Mouse (Mus musculus): ENCODE measurements around the gene Ptms.

Ptms gene

DNA sequence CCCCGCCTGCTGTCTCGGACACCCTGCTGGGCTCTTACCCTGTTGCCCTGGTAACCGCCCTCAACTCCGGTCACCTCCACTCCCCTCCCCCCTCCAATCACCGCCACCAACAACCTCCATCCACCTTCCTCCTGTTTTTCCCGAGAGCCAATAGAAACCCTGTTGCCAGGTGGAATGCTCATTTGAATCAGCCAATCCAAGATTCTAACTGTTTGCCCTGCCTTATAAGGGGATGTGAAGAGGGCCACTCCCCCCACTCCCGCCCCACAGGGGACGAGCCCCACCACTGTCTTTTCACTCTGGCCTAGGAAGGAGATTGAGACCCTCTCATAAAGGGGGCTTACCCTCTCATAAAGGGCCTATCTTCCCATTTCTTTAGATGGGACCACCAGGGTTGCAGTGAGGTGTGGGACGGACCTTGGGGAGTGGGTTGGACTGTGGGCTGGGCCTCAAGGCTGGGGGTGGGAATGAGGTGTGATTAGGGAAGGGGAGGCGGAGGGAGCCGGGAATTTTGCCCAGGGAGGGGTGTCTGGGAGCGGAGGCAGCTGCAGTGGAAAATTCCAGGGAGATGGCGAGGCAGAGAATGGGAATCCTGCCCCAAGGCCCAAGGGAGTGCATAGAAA, at the start of gene Ptms:
TSS of gene Ptms (minus strand) at position 409 of the 623 bp plus-strand sequence.
- peak; percentile 53 to 74 for DNase-seq

DNA sequence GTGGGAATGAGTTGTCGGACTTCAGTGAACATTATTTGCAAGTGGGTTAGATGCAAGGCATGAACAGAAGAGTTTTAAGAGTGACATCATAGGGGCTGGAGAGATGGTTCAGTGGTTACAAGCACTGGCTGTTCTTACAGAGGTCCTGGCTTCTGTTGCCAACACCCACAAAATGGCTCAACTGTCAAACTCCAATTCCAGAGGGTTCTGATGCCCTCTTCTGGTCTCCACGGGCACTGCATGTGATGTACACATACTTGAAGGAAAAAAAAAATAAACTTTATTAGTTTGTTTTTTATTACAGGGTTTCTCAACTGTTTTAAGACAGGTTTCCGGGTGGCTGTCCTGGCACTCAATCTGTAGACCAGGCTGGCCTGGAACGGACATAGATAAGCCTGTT, 47.9 kb upstream of the Ptms start:
- DNase-seq, result peak; percentile 8 to 16

DNA sequence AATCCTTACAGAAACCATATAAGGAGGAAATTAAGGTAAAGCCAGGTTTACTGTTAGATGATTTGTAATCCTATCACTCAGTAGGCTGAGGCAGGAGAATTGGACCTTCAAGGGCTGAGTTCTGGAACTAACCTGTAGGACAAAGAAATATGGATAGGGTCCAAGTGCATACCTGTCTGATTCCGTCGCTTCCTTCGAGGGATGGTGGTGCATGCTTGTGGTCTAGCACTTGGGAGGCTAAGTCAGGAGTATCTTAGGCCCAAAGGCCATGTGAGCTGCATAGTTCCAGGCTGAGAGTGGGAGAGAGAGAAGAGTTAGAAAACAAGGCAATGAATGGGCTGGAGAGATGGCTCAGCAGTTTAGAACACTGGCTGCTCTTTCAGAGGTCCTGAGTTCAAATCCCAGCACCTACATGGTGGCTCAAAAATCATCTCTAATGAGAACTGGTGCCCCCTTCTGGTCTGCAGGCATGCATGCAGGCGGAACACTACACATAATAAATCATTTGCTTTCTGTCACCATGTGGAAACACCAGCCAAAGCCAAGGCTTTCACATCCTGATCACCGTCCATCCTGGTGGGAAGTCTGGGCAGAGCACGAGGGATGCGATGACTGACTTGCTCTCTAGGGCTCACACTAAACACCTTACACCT, 46.7 kb upstream of the Ptms start:
- peak in 1 of 2 experiments; percentile 11 for DNase-seq

DNA sequence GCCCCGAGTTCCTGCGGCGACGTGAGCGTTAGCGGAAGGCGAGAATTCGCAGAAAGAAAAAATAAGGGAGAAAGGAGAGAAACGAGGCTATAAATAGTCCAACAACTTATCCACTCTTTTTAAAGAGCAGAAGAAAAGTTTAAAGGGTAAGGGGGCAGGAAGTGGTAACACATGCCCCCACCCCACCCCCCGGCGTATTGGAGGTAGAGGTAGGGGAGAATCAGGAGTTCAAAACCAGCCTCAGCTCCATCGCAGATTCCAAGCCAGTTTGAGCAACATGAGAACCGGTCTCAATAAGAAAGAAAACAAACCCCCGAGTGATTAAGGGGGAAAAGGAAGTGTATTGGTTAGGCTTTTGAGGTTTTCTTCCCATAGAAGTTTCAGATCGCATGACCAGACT, 45.8 kb upstream of the Ptms start:
- no peak for DNase-seq

DNA sequence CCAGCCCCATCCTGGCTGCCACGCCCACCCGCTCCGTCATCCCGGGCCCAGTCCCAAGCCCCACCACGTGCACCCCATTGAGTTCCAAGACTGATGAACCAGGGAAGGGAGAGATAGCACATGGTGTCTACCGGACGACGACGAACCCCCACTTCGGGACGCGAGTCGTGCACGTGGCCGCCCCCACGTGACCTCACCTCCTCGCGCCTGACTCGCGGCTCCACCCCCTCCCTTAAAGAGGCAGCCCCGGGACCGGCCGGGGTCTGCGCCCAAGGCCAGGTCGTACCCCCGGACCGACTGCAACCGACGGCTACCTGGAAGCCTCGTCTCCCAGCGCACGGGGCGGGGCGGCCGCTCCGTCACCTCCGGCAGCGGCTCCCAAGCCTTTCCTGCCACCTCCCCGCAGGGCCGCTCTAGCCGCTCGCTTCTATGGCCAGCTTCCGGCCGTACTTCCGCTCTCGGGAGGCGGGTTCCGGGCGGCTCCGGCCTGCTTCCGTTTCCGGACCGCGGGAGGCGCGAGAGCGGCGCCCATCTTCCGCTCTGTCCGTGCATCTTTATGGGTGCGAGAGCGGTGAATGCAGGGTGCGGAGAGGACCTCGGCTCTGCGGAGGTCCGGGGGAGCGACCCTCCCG, 45.3 kb upstream of the Ptms start, which contains the start of gene Cops7a:
TSS of gene Cops7a (minus strand) at position 451 of the 632 bp plus-strand sequence.
- peak; percentile 94 to 95 for DNase-seq

DNA sequence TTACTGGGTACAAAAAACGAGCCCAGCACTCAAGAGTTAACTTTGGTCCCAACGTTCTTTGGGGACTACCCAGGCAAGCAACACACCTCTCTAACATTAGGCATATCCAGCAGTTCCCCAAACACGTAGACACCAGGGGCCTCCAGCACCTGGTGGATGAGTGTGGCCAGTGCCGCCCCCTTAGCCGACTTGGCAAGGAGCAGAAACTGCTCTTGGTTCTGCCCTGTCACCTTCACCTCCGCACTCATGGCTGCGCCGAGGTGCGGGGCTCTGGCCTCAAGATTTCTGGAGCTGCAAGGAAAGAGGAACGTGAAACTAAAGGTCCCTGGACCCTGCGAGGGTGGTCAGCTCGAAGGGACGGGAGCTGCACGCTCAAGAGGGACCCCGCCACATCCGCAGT, 44.7 kb upstream of the Ptms start:
- no peak for DNase-seq

DNA sequence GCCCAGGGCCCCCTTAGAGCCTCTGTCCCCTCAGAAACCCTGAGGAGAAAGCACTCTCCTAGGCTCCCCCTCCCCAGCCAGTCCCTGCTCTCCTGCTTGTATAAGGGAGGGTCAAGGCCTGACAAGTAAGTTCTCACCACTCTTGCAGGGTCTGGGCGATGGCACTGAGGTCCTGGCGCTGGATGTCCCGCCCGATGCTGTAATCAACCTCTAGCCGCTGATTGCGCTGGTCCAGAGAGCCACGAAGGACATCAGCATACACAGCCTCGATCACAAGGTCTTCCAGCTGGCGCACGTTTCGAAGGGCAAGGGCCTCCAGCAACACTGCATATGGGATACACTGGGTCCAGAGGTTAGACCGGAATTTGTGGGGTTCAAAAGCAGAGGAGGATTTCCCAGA, 41.1 kb upstream of the Ptms start:
- no peak for DNase-seq

DNA sequence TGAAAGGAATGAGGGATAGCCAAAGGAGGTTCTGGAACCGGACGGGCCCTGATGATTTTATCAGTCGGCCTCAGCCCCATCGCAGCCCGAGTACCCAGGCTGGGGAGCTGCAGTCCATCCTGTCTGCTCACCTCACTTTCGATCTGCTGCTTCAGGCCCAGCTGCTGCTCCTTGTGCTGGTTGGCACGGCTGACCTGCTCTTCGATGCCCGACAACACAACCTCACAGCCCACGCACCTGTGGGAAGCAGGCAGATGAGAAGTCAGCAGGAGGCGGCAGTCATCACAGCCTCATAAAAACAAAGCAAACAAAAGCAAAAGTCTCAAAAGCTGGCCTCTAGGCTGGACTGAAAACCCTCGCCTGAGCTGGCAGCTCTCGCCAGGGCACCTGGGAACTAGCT, 40.1 kb upstream of the Ptms start:
- no peak for DNase-seq

DNA sequence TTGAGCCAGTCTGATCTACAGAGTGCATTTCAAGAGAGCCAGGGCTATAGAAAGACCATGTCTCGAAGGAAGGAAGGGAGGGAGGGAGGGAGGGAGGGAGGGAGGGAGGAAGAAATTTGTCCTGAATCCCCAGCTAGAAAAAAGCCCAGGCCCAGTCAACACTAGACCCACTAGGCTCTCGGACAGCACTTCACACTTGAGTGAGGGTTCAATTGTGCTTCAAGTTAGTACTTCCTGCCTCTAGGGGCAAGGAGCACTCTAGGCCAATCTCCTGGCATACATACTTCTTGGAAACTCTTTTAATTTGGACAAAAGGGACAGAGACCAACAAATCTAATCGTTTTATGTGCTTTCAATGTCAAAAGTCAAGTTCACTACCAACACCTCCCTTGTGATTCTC, 38.2 kb upstream of the Ptms start:
- no peak for DNase-seq

DNA sequence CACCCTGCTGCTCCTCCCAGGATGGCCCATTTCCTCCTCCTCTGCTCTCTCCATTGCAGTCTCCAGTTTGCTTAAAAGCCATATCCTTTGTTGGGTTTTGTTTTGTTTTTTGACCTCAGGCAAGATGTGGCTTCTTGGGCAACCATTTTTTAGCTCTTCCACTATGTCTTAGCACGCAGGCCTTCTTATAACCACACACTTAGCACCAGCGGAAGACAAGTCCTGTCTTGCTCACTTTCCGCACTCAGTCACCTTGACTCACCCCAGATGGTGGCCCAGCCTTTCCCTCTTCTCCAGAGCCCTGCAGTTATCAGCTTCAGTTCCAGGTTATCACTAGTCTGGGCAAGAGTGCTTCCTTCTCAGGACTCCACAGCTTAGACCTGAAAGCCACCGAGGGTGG, 35.3 kb upstream of the Ptms start:
- no peak for DNase-seq

DNA sequence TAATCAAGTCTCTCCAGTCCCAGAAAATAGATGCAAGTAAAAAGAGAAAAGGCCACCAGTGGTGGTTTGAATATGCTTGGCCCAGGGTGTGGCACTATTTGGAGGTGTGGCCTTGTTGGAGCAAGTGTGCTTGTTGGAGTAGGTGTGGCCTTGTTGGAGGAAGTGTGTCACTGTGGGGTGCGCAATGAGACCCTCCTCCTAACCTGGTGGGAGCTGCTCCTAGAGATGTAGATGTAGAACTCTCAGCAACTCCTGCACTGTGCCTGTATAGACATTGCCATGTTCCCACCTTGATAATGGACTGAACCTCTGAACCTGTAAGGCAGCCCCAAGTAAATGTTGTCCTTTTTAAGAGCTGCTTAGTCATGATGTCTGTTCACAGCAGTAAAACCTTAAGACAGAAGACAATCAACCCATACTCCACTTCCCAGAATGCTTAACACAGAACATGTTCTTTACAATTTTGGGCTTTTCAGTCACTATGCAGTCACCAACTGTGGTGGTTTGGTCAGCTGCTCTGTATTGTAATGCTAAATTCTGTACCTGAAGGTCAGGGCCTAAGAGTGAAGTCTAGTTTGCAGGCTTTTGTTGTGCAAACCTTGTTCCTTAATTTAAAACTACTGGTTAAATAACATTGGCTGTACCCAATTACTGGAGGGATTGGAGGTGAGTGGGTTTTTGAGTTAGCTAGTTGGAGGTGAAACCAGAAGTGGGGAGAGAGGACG, 34.2 kb upstream of the Ptms start:
- DNase-seq, result no peak

DNA sequence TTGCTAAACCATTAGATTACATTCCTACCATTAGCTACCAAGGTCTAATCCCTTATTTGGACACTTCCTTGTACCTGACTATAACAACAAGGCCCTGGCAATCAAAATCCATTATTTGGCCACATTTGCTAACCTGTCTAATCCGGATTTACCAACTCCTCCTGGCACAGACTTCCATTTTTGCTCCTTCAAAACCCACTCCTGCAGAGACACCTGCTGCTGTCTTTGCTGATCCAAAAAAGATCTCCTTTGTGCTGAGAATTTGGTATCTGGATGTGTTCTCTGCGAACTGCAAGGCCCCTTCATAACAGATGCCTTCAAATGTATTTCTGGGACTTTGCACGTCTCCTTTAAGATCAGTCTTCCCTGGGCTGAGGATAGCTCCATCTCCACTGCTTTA, 23.6 kb upstream of the Ptms start:
- DNase-seq, result no peak

DNA sequence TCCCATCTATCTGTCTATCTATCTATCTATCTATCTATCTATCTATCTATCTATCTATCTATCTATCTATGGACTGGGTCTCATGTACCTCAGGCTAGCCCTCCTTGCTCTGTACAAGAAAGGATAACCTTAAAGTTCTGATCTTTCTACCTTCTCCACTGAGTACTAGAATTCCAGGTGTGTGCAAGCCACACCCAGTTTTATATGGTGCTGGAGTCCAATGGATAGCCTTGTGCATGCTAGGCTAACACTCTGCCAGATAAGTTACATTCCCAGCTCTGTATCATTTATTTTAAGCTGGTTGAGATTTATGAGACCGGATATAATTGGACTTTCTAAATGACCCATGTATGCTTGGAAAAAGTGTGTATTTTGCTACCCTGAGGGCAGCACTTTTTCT, 21.8 kb upstream of the Ptms start:
- no peak for DNase-seq

DNA sequence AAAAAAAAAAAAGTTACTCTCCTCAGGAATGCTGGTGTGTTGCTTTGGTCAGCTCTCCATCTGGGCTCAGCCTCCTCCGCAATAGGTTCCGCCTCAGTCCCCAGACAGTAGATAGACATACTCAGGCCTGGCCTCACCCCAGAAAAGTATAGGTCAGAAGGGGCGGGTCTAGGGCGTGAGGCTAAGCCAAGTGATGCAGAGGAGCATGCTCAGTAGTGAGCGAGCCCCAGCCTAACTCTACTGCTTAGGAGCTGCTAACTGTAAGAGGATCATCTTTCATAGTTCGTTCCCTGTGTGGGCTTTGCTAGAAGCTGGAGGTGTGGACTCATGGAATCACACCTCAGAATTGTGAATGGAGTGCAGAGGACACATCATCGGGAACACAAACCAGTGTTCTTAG, 18.7 kb upstream of the Ptms start:
- DNase-seq, result no peak

DNA sequence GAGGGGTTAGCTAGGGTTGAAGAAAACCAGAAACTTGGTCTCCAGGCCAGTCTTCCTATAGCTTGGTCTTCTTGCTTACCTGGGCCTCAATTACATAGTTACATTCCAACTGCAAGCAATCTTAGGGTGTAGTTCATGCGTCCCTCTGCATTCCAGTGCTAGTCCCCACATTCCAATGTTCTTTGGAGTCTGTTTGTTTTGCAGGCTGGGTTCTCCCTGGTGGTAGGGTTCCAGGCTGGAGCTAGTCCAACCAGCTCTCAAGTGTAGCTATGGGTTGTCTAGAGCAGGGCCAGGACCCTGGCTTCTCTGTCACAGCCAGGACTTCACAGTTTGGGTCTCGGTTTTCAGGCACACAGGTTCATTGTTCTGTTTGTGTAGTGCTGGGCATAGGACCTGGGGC, 17.6 kb upstream of the Ptms start:
- DNase-seq, result no peak

DNA sequence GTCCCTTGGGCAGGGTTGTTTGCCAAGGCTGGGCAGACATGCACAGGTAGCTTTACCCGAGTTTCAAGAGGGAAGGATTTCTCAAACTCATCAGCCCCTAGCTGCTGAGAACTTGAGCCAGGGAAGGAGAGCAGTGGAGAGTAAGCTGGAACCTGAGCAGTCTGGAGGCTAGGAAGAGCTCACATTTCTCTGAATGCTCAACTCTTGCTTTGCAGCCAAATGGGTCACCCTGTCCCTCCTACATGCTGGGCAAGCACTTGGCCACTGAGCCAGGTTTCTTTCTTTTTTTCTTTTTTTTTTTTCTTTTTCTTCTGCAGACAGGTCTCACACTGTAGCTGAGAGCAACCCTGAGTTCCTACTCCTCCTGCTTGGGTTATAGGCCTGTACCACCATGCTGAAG, 16.8 kb upstream of the Ptms start:
- no peak for DNase-seq

DNA sequence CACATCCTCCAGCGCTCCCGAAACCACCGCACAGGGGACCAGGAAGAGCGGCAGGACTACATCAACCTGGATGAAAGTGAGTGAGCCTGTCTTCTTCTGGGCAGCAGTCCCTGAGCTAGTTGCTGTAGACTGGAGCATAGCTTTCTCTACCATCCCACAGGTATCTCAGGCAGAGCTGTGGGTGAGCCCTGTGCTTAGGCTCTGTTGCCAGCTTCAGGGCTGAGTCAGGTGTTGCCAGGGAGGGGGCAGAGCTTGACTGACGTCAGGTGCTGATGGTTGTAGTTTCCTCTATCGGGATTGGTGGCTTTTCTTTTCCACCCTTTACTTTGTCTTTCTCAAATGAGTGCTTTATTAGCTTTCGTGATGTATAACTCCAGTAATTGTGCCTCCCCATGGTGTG, 14.8 kb upstream of the Ptms start:
- DNase-seq, result no peak

DNA sequence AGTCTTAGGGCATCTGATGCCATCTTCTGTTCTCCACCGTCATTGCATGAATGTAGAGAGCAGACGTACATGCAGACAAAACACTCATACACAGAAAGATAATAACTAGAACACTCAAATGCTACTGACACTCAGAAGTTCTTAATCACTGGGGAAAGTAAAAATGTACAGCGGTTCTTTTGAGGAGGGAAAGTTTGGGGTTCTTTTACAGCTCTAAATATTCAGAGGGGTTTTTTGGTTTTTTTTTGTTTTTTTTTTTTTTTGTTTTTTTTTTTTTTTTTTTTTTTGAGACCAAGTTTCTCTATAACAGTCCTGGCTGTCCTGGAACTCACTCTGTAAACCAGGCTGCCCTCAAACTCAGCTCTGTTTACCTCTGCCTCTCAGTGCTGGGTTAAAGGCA, 13.2 kb upstream of the Ptms start:
- no peak for DNase-seq

DNA sequence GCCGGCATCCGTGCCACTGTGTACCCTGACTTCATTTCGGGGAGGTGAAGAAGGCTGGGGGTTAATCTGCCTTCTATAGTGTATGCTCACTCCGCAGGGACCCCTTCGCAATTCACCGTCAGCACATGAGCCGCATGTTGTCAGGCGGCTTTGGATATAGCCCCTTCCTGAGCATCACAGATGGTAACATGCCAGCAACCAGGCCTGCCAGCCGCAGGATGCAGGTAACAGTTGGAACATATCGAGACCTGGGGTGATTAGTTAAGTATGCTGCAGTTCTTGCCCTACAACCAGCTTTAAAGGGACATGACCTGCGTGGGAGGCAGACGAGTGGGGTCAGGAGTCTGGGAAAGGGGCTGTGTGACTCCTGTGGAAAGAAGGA, 12.4 kb upstream of the Ptms start:
- no peak for DNase-seq

DNA sequence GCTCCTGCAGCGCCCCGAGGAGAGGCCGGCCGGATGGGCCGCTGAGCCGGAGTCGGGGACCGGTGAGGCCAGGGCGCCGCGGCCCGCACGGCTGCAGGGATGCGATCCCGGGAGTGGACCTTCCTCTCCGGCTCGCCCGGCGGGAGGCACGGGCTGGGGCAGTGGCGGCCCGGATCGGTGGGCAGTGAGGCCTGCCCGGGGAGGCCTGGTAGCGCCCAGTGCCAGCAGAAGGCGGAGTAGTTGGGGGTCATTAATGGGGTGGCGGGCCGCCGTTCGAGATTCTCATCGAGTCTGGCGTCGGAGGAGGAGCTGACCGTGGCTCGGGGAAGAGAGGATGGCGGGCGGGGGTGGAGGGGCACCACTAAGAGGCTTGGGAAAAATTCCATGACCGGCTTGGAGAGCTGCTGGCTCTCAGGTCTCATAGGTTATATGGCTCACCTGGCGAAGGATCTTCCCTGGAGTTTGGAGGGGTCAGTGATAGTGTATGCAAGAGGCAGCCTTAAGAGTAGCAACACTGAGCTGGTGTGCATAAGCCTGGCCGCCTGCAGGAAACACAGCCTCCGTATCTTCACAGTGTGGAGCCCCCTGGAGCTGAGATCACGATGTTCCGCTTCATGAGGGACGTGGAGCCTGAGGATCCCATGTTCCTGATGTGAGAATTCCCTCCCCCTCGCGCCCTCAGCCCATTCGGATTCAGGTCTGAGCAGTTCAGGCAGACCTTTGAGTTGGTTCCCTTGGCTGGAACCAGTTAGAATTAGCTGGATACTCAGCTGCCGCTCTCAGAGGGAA, 11.8 kb upstream of the Ptms start:
- DNase-seq, result peak; percentile 43 to 63

DNA sequence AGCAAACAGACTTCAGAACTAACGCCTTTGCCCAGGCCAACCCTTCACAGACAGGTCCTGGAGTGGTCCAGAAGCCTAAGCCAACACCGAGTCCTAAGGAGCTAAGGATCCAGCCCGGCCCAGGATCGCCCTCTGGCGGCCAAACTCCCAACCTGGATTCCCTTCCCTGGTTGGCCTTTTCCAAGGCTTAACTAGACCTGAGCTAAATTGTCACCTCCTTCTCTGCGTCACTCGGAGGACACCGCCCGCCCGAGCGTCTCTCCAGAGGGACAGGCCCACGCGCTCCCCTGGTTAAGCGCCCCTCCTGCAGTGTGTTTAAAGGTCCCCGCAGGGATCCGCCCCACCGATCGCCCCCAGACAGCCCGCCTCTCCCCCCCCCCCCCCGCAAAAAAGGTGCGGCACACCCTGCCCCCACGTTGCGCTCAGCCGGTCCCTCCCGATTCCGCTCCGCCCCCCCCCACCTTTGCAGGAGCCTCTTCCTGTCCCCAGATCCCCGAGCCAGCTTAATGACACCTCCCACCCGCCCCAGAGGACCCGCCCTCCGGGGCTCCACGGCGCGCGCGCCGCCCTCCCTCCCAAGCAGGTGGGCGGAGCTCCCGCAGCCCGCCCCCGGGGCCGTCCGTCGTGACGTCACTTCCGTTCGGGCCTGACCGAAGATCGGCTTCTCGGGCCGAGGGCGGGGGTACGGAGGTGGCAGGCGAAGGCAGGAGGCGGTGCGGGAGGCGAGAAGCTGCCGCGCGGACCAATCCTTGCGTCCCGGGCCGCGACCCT, 11.0 kb upstream of the Ptms start, which contains the start of gene Mlf2:
TSS of gene Mlf2 (plus strand) at position 633 of the 771 bp plus-strand sequence.
- DNase-seq, result peak; percentile 96 to 98

DNA sequence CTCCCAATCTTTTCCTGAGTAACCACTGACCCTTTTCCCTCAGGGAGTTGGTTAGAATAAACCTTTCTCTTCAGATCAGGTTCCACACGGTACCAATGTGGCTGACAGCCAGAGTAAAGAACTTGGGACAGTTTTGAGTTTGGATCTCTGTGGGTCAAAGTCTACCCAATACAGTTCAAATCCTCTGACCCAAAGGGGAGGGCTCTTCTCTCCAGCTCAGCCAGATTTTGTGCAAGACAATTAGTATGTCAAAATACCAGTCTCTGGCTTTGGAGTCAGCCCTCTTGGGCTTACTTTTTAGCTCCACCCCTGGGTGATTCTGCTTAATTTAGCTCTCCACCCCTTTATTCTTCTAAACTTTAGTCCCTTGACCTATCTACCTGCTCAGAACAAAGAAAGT, 10.3 kb upstream of the Ptms start:
- DNase-seq, result no peak
